Mouse (Mus musculus): ENCODE measurements around the gene Cbfb. TPM values are rescaled to one million over a fixed set of nuclear protein-coding genes. Genes with fewer than 3 reads are reported as not detected.
"Not testable (repeated sequence)": the region's sequence is repeated elsewhere in the genome, so short reads cannot be mapped to it uniquely, and the experiment has no call there.

Cbfb gene
- polyA plus RNA-seq, 1 experiment from 2014 or later = 28.6 TPM

GRCm38 (mm10) chr8:105172003-105172362, 1.5 kb downstream of the Cbfb start:
- peak overlapping the region; percentile 96 for H3K4me3 ChIP-seq (ENCODE audit: low read length)
- H3K27me3 ChIP-seq (replicated peaks; ENCODE audit: control insufficient read depth, insufficient read depth, low read length) = no peaks in the 10 kb centered on the region
- no peaks in the 10 kb centered on the region for H3K9me3 ChIP-seq (ENCODE audit: control insufficient read depth, low read length)
- peak overlapping the region; percentile 71 for H3K4me2 ChIP-seq (ENCODE audit: low read length)
- WGBS = 24% methylated on average over 6 of the region's 6 CpGs
- H3K9ac ChIP-seq (ENCODE audit: low read depth, low read length) = no peak overlapping the region; the same call in 1 of the 2 replicates
- 0 out of 2 replicates have a peak, but pooled peaks cover 1% of the 10 kb centered on the region for H3K36me3 ChIP-seq (ENCODE audit: control insufficient read depth, insufficient read depth, low read length)
- H3K4me1 ChIP-seq (ENCODE audit: control insufficient read depth, insufficient read depth, low read depth, low read length) = peaks cover 5% of the 10 kb centered on the region
- no peak overlapping the region for H3K27ac ChIP-seq (ENCODE audit: low read depth, low read length)
- ATAC-seq = no peak

- not testable (repeated sequence) for H3K4me3 ChIP-seq (ENCODE audit: low read length)
Observed at GRCm38 (mm10) chr8:105175287-105175686, 4.8 kb downstream of the Cbfb start.

GRCm38 (mm10) chr8:105178211-105178800, 7.8 kb downstream of the Cbfb start:
- Histone ChIP-seq H3K27me3 (replicated peaks; ENCODE audit: control insufficient read depth, insufficient read depth, low read length) (no peaks in the 10 kb centered on the region), H3K27ac (ENCODE audit: low read depth, low read length) (no peak overlapping the region), H3K36me3 (ENCODE audit: control insufficient read depth, insufficient read depth, low read length) (0 out of 2 replicates have a peak, but pooled peaks cover 5% of the 10 kb centered on the region), H3K4me3 (ENCODE audit: low read length) (no peak overlapping the region), H3K9me3 (ENCODE audit: control insufficient read depth, low read length) (no peaks in the 10 kb centered on the region), H3K4me2 (ENCODE audit: low read length) (no peak overlapping the region), H3K4me1 (ENCODE audit: control insufficient read depth, insufficient read depth, low read depth, low read length) (no peaks in the 10 kb centered on the region), H3K9ac (ENCODE audit: low read depth, low read length) (no peak overlapping the region)
- ATAC-seq = no peak
- 84% methylated on average over 6 of the region's 6 CpGs for WGBS

More at GRCm38 (mm10) chr8:105175287-105175686, 4.8 kb downstream of the Cbfb start:
- H3K27ac ChIP-seq (ENCODE audit: low read depth, low read length); H3K36me3 ChIP-seq (ENCODE audit: control insufficient read depth, insufficient read depth, low read length); H3K27me3 ChIP-seq (replicated peaks; ENCODE audit: control insufficient read depth, insufficient read depth, low read length); H3K9me3 ChIP-seq (ENCODE audit: control insufficient read depth, low read length); H3K4me1 ChIP-seq (ENCODE audit: control insufficient read depth, insufficient read depth, low read depth, low read length); ATAC-seq; H3K9ac ChIP-seq (ENCODE audit: low read depth, low read length); H3K4me2 ChIP-seq (ENCODE audit: low read length): not testable (repeated sequence)
- 98% methylated on average over 3 of the region's 3 CpGs for WGBS

GRCm38 (mm10) chr8:105182201-105182600, 11.7 kb downstream of the Cbfb start:
- ATAC-seq = no peak

GRCm38 (mm10) chr8:105186467-105187005, 16.1 kb downstream of the Cbfb start:
- Histone ChIP-seq H3K27ac (ENCODE audit: low read depth, low read length) (no peak overlapping the region), H3K9ac (ENCODE audit: low read depth, low read length) (no peak overlapping the region), H3K9me3 (ENCODE audit: control insufficient read depth, low read length) (no peaks in the 10 kb centered on the region), H3K36me3 (ENCODE audit: control insufficient read depth, insufficient read depth, low read length) (0 out of 2 replicates have a peak, but pooled peaks cover 1% of the 10 kb centered on the region), H3K4me3 (ENCODE audit: low read length) (no peak overlapping the region), H3K4me2 (ENCODE audit: low read length) (no peak overlapping the region), H3K27me3 (replicated peaks; ENCODE audit: control insufficient read depth, insufficient read depth, low read length) (no peaks in the 10 kb centered on the region), H3K4me1 (ENCODE audit: control insufficient read depth, insufficient read depth, low read depth, low read length) (no peaks in the 10 kb centered on the region)
- ATAC-seq = no peak
- 57% methylated on average over 1 of the region's 1 CpGs for WGBS

More at GRCm38 (mm10) chr8:105182201-105182600, 11.7 kb downstream of the Cbfb start:
- Histone ChIP-seq H3K4me3 (ENCODE audit: low read length) (no peak overlapping the region), H3K27me3 (replicated peaks; ENCODE audit: control insufficient read depth, insufficient read depth, low read length) (no peaks in the 10 kb centered on the region), H3K9ac (ENCODE audit: low read depth, low read length) (no peak overlapping the region), H3K4me2 (ENCODE audit: low read length) (no peak overlapping the region), H3K27ac (ENCODE audit: low read depth, low read length) (no peak overlapping the region), H3K9me3 (ENCODE audit: control insufficient read depth, low read length) (no peaks in the 10 kb centered on the region), H3K36me3 (ENCODE audit: control insufficient read depth, insufficient read depth, low read length) (0 out of 2 replicates have a peak, but pooled peaks cover 2% of the 10 kb centered on the region), H3K4me1 (ENCODE audit: control insufficient read depth, insufficient read depth, low read depth, low read length) (no peaks in the 10 kb centered on the region)
- WGBS = 89% methylated on average over 1 of the region's 1 CpGs

GRCm38 (mm10) chr8:105192182-105192581, 21.7 kb downstream of the Cbfb start:
- no peak overlapping the region for H3K27ac ChIP-seq (ENCODE audit: low read depth, low read length)

GRCm38 (mm10) chr8:105205748-105206147, 35.3 kb downstream of the Cbfb start:
- WGBS = 80% methylated on average over 1 of the region's 1 CpGs
- Histone ChIP-seq H3K27me3 (replicated peaks; ENCODE audit: control insufficient read depth, insufficient read depth, low read length) (no peaks in the 10 kb centered on the region), H3K9ac (ENCODE audit: low read depth, low read length) (no peak overlapping the region), H3K9me3 (ENCODE audit: control insufficient read depth, low read length) (no peaks in the 10 kb centered on the region), H3K36me3 (ENCODE audit: control insufficient read depth, insufficient read depth, low read length) (no peaks in the 10 kb centered on the region), H3K4me3 (ENCODE audit: low read length) (no peak overlapping the region), H3K4me2 (ENCODE audit: low read length) (no peak overlapping the region), H3K27ac (ENCODE audit: low read depth, low read length) (no peak overlapping the region), H3K4me1 (ENCODE audit: control insufficient read depth, insufficient read depth, low read depth, low read length) (no peaks in the 10 kb centered on the region; the same call in 1 of the 2 replicates)
- no peak for ATAC-seq

More at GRCm38 (mm10) chr8:105192182-105192581, 21.7 kb downstream of the Cbfb start:
- WGBS = 97% methylated on average over 5 of the region's 5 CpGs
- Histone ChIP-seq H3K9me3 (ENCODE audit: control insufficient read depth, low read length) (no peaks in the 10 kb centered on the region), H3K9ac (ENCODE audit: low read depth, low read length) (no peak overlapping the region), H3K4me2 (ENCODE audit: low read length) (no peak overlapping the region), H3K4me1 (ENCODE audit: control insufficient read depth, insufficient read depth, low read depth, low read length) (no peaks in the 10 kb centered on the region), H3K36me3 (ENCODE audit: control insufficient read depth, insufficient read depth, low read length) (peaks cover 14% of the 10 kb centered on the region), H3K27me3 (replicated peaks; ENCODE audit: control insufficient read depth, insufficient read depth, low read length) (no peaks in the 10 kb centered on the region), H3K4me3 (ENCODE audit: low read length) (no peak overlapping the region)
- no peak for ATAC-seq

- no peak overlapping the region for H3K27ac ChIP-seq (ENCODE audit: low read depth, low read length)
- no peak for ATAC-seq
- no peak overlapping the region for H3K4me3 ChIP-seq (ENCODE audit: low read length)
Observed at GRCm38 (mm10) chr8:105206766-105207275, 36.3 kb downstream of the Cbfb start.

GRCm38 (mm10) chr8:105207675-105208273, 37.3 kb downstream of the Cbfb start:
- no peak for ATAC-seq
- Histone ChIP-seq H3K4me3 (ENCODE audit: low read length) (no peak overlapping the region), H3K9me3 (ENCODE audit: control insufficient read depth, low read length) (no peaks in the 10 kb centered on the region), H3K27ac (ENCODE audit: low read depth, low read length) (no peak overlapping the region), H3K27me3 (replicated peaks; ENCODE audit: control insufficient read depth, insufficient read depth, low read length) (no peaks in the 10 kb centered on the region), H3K4me1 (ENCODE audit: control insufficient read depth, insufficient read depth, low read depth, low read length) (no peaks in the 10 kb centered on the region; the same call in 1 of the 2 replicates), H3K36me3 (ENCODE audit: control insufficient read depth, insufficient read depth, low read length) (no peaks in the 10 kb centered on the region), H3K9ac (ENCODE audit: low read depth, low read length) (no peak overlapping the region), H3K4me2 (ENCODE audit: low read length) (no peak overlapping the region)
- 93% methylated on average over 2 of the region's 2 CpGs for WGBS

More at GRCm38 (mm10) chr8:105206766-105207275, 36.3 kb downstream of the Cbfb start:
- Histone ChIP-seq H3K4me2 (ENCODE audit: low read length) (no peak overlapping the region), H3K36me3 (ENCODE audit: control insufficient read depth, insufficient read depth, low read length) (no peaks in the 10 kb centered on the region), H3K9ac (ENCODE audit: low read depth, low read length) (no peak overlapping the region), H3K9me3 (ENCODE audit: control insufficient read depth, low read length) (no peaks in the 10 kb centered on the region), H3K27me3 (replicated peaks; ENCODE audit: control insufficient read depth, insufficient read depth, low read length) (no peaks in the 10 kb centered on the region), H3K4me1 (ENCODE audit: control insufficient read depth, insufficient read depth, low read depth, low read length) (no peaks in the 10 kb centered on the region; the same call in 1 of the 2 replicates)
- 65% methylated on average over 7 of the region's 7 CpGs for WGBS

Measured in hindbrain, embryonic 16.5 days (tissue).